Mouse (Mus musculus) CH12.LX (cell line): ENCODE data around the gene H2afb3. TPM values are rescaled to one million over a fixed set of nuclear protein-coding genes. Genes with fewer than 3 reads are reported as not detected.
"Not testable (repeated sequence)": the region's sequence is repeated elsewhere in the genome, so short reads cannot be mapped to it uniquely, and the experiment has no call there.

Source experiments
- DNase-seq: peaks from one replicate; pipeline ENCODE4 v3.0.0-alpha.2; 2013; ENCODE audit errors: extremely low read depth
- H3K27ac ChIP-seq: 2 replicates; pipeline ENCODE4 v1.5.1; 2012; ENCODE audit warnings: low read depth, mild to moderate bottlenecking, control low read depth, moderate library complexity; ENCODE audit not compliant: insufficient read depth
- H3K27me3 ChIP-seq: replicated peaks from 2 replicates; pipeline ENCODE3; 2012; ENCODE audit warnings: inconsistent platforms
- H3K36me3 ChIP-seq, 2 experiments: replicated peaks in 1 of 2; 2 replicates each; pipeline versions ENCODE3 to v1.6.1; 2012; ENCODE audit warnings: inconsistent platforms in 1 of 2, low read length in 1 of 2, mild to moderate bottlenecking in 1 of 2, mixed read lengths in 1 of 2, moderate library complexity in 1 of 2; ENCODE audit not compliant: control insufficient read depth in 1 of 2, insufficient read depth in 1 of 2
- H3K4me1 ChIP-seq, 2 experiments: 2 replicates each; pipeline ENCODE4 v1.6.1; 2012; ENCODE audit warnings: inconsistent platforms in 1 of 2, moderate library complexity in 1 of 2; ENCODE audit not compliant: insufficient read depth in 2 of 2, control insufficient read depth in 1 of 2
- H3K4me2 ChIP-seq: 2 replicates; pipeline ENCODE4 v1.6.1; 2012; ENCODE audit warnings: low read depth, mild to moderate bottlenecking, control low read depth; ENCODE audit not compliant: poor library complexity, insufficient read depth, severe bottlenecking
- H3K4me3 ChIP-seq, 3 experiments: fragments of 150-350 bp in 1 of 3; sonication (generic) in 1 of 3; replicated peaks in 1 of 3; 2 replicates each; pipeline versions ENCODE3 to v1.5.1; 2011 to 2012; ENCODE audit warnings: low read depth in 2 of 3, low read length in 2 of 3, mild to moderate bottlenecking in 2 of 3, moderate library complexity in 2 of 3, control low read depth in 1 of 3, improper control_type of control experiment in 1 of 3, inconsistent platforms in 1 of 3, mixed read lengths in 1 of 3; ENCODE audit not compliant: poor library complexity in 1 of 3
- H3K79me2 ChIP-seq: replicated peaks from 2 replicates; pipeline ENCODE4 v1.6.1; 2012; ENCODE audit warnings: mild to moderate bottlenecking, moderate library complexity; ENCODE audit not compliant: control insufficient read depth, poor library complexity, insufficient read depth, severe bottlenecking; ENCODE audit errors: extremely low read depth
- H3K9ac ChIP-seq: 2 replicates; pipeline ENCODE4 v1.6.1; 2012; ENCODE audit warnings: low read depth, mild to moderate bottlenecking, control low read depth, moderate library complexity; ENCODE audit not compliant: insufficient read depth
- H3K9me3 ChIP-seq: replicated peaks from 2 replicates; pipeline ENCODE3; 2012; ENCODE audit warnings: low read length, inconsistent platforms, mixed read lengths
- CHD2 ChIP-seq: IDR thresholded peaks from 2 replicates; pipeline ENCODE4 v1.6.1; 2011; ENCODE audit warnings: low read length, improper control_type of control experiment
- CTCF ChIP-seq, 2 experiments: IDR thresholded peaks in 1 of 2; conservative IDR thresholded peaks in 1 of 2; 2 replicates each; pipeline ENCODE4 v1.5.1; 2011 to 2012; ENCODE audit warnings: low read depth in 2 of 2, low read length in 2 of 2, improper control_type of control experiment in 1 of 2, inconsistent platforms in 1 of 2, mild to moderate bottlenecking in 1 of 2, moderate library complexity in 1 of 2
- ELF1 ChIP-seq: IDR thresholded peaks from 2 replicates; pipeline ENCODE4 v1.6.1; 2014; ENCODE audit warnings: low read depth, mild to moderate bottlenecking, inconsistent platforms, low read length, improper control_type of control experiment
- ETS1 ChIP-seq: conservative IDR thresholded peaks from 2 replicates; pipeline ENCODE4 v1.6.1; 2012; ENCODE audit warnings: low read depth, mild to moderate bottlenecking, inconsistent platforms, low read length, improper control_type of control experiment, moderate library complexity
- HCFC1 ChIP-seq: IDR thresholded peaks from 2 replicates; pipeline ENCODE4 v1.6.1; 2012; ENCODE audit warnings: low read depth, mild to moderate bottlenecking, inconsistent platforms, low read length, improper control_type of control experiment
- JUN ChIP-seq: IDR thresholded peaks from 2 replicates; pipeline ENCODE4 v1.6.1; 2011; ENCODE audit warnings: low read depth, mild to moderate bottlenecking, low read length, improper control_type of control experiment, moderate library complexity; ENCODE audit not compliant: insufficient read depth
- MAX ChIP-seq: IDR thresholded peaks from 2 replicates; pipeline ENCODE4 v1.6.1; 2011; ENCODE audit warnings: low read length, improper control_type of control experiment
- MAZ ChIP-seq: IDR thresholded peaks from 2 replicates; pipeline ENCODE4 v1.6.1; 2012; ENCODE audit warnings: low read depth, mild to moderate bottlenecking, inconsistent platforms, low read length, improper control_type of control experiment, moderate library complexity
- MEF2A ChIP-seq: IDR thresholded peaks from 2 replicates; pipeline ENCODE4 v1.6.1; 2014; ENCODE audit warnings: low read depth, mild to moderate bottlenecking, inconsistent platforms, low read length, improper control_type of control experiment, borderline replicate concordance
- RCOR1 ChIP-seq: conservative IDR thresholded peaks from 2 replicates; pipeline ENCODE4 v1.6.1; 2012; ENCODE audit warnings: low read depth, mild to moderate bottlenecking, inconsistent platforms, low read length, improper control_type of control experiment
- SIN3A ChIP-seq: IDR thresholded peaks from 2 replicates; pipeline ENCODE4 v1.6.1; 2012; ENCODE audit warnings: low read length, improper control_type of control experiment, inconsistent platforms
- USF1 ChIP-seq: IDR thresholded peaks from 2 replicates; pipeline ENCODE4 v1.6.1; 2014; ENCODE audit warnings: low read depth, mild to moderate bottlenecking, inconsistent platforms, low read length, improper control_type of control experiment
- USF2 ChIP-seq: conservative IDR thresholded peaks from 2 replicates; pipeline ENCODE4 v1.6.1; 2011; ENCODE audit warnings: low read depth, low read length, improper control_type of control experiment
- ZC3H11A ChIP-seq: IDR thresholded peaks from 2 replicates; pipeline ENCODE4 v1.6.1; 2012; ENCODE audit warnings: low read depth, mild to moderate bottlenecking, inconsistent platforms, low read length, improper control_type of control experiment
- ZMIZ1 ChIP-seq: IDR thresholded peaks from 2 replicates; pipeline ENCODE4 v1.6.1; 2012; ENCODE audit warnings: low read depth, mild to moderate bottlenecking, inconsistent platforms, low read length, improper control_type of control experiment
- ZNF384 ChIP-seq: IDR thresholded peaks from 2 replicates; pipeline ENCODE4 v1.6.1; 2012; ENCODE audit warnings: low read depth, low read length, improper control_type of control experiment, inconsistent platforms
- dilution Hi-C: fragments of 300-500 bp; cut with MboI; formaldehyde crosslinking; loops from 2 replicates; pipeline ENCODE4 v1.14.3; 2020; ENCODE audit warnings: low sequenced_read_pairs; ENCODE audit not compliant: extremely low pct_unique_long_range_greater_than_20kb, extremely low pct_ligation_motif_present
- in situ Hi-C: fragments of 300-500 bp; cut with MboI; formaldehyde crosslinking; loops from 3 replicates; pipeline ENCODE4 v1.14.3; 2019; ENCODE audit warnings: low sequenced_read_pairs, low pct_ligation_motif_present, low pct_unique_long_range_greater_than_20kb, mixed read lengths
- polyA plus RNA-seq: library from polyadenylated mRNA; unstranded; fragments of >175 nt; gene quantifications from 2 replicates; pipeline ENCODE4 v1.2.1, GENCODE M21; 2012; ENCODE audit warnings: low read depth; ENCODE audit not compliant: insufficient read length
- total RNA-seq, 2 experiments: library from RNA; depleted of rRNA; stranded (reverse); fragments of 300-350 nt in 1 of 2; fragments of >200 nt in 1 of 2; gene quantifications; 2 replicates each; pipeline ENCODE4 v1.2.3; 2012 to 2014

Gene H2afb3
- total RNA-seq (2012; rRNA removed), result not detected in 2 replicates
- total RNA-seq (2014; rRNA removed), result not detected in 2 replicates
- polyA plus RNA-seq, result not detected in 2 replicates

- in situ Hi-C loops, H3K79me2 ChIP-seq, H3K4me3 ChIP-seq, H3K9ac ChIP-seq, H3K4me1 ChIP-seq, H3K27me3 ChIP-seq, DNase-seq, dilution Hi-C loops, H3K4me2 ChIP-seq, H3K9me3 ChIP-seq, H3K27ac ChIP-seq, H3K36me3 ChIP-seq: not testable (repeated sequence)
These were observed at the start of gene H2afb3 for GRCm38 (mm10) chrX:120312995-120313394. H2afb3 (minus strand) TSS chrX:120313095.

- no peaks in the 10 kb centered on the region for H3K4me1 ChIP-seq
- no peaks in the 10 kb centered on the region for H3K27me3 ChIP-seq
- H3K9ac ChIP-seq, result no peak overlapping the region
- in situ Hi-C loops (no loop called here), dilution Hi-C loops (no loop called here)
- H3K79me2 ChIP-seq, result no peaks in the 10 kb centered on the region
- DNase-seq, result no peak
- H3K36me3 ChIP-seq, result no peaks in the 10 kb centered on the region
- H3K4me3 ChIP-seq, result no peak overlapping the region
- no peak overlapping the region for H3K4me2 ChIP-seq
- H3K27ac ChIP-seq, result no peak overlapping the region
- H3K9me3 ChIP-seq, result no peaks in the 10 kb centered on the region
- TF ChIP-seq JUN, result no peak
- TF ChIP-seq RCOR1, result no peak
- no peak for TF ChIP-seq ZMIZ1
These were observed 11.3 kb downstream of the H2afb3 start for GRCm38 (mm10) chrX:120301469-120302175.

GRCm38 (mm10) chrX:120292832-120293750 lies 19.8 kb downstream of the H2afb3 start:
- dilution Hi-C loops, result no loop called here

More at GRCm38 (mm10) chrX:120292832-120293750, 19.8 kb downstream of the H2afb3 start:
- Histone ChIP-seq H3K36me3 (no peaks in the 10 kb centered on the region), H3K27ac (no peak overlapping the region), H3K9me3 (peaks cover 20% of the 10 kb centered on the region), H3K27me3 (no peaks in the 10 kb centered on the region), H3K4me3 (no peak overlapping the region), H3K79me2 (no peaks in the 10 kb centered on the region), H3K9ac (no peak overlapping the region), H3K4me1 (no peaks in the 10 kb centered on the region), H3K4me2 (no peak overlapping the region)
- TF ChIP-seq RCOR1 (no peak), CTCF (conservative IDR thresholded peaks at IDR 0.05 in 1 of 2, IDR thresholded peaks at IDR 0.05 in 1 of 2; ENCODE audit: low read depth in 2 of 2, low read length in 2 of 2) (no peak), CHD2 (no peak), ELF1 (no peak), ZC3H11A (no peak), MAZ (no peak), SIN3A (no peak), HCFC1 (no peak), MAX (no peak), MEF2A (no peak), USF1 (no peak), ETS1 (no peak), ZNF384 (no peak), USF2 (no peak)
- no peak for DNase-seq
- in situ Hi-C loops, result no loop called here
